Mouse (Mus musculus): ENCODE data around the gene Dgki. TPM values are rescaled to one million over a fixed set of nuclear protein-coding genes. Genes with fewer than 3 reads are reported as not detected.

Dgki gene
- polyA plus RNA-seq, 1 experiment from 2014 or later, result 9.2 TPM

- Histone ChIP-seq H3K4me3 (replicated peaks; ENCODE audit: low read depth, low read length) (no peak overlapping the region), H3K4me2 (ENCODE audit: low read length) (no peak overlapping the region), H3K9ac (replicated peaks; ENCODE audit: low read length) (no peak overlapping the region), H3K27me3 (ENCODE audit: control insufficient read depth, insufficient read depth, low read length) (no peaks in the 10 kb centered on the region), H3K27ac (replicated peaks; ENCODE audit: low read depth, low read length) (no peak overlapping the region), H3K36me3 (ENCODE audit: control insufficient read depth, insufficient read depth, low read length) (no peaks in the 10 kb centered on the region), H3K9me3 (ENCODE audit: control insufficient read depth, low read length) (no peaks in the 10 kb centered on the region), H3K4me1 (ENCODE audit: control insufficient read depth, insufficient read depth, low read length) (peaks cover 12% of the 10 kb centered on the region; the same call in 1 of the 2 replicates)
- ATAC-seq (ENCODE audit: low FRiP score, low TSS enrichment) (no peak), DNase-seq (no peak)
- 71% methylated on average over 2 of the region's 2 CpGs for WGBS
Observed at GRCm38 (mm10) chr6:36929781-36930180, 370.2 kb downstream of the Dgki start.

GRCm38 (mm10) chr6:36926455-36926854 lies 373.5 kb downstream of the Dgki start:
- H3K4me1 ChIP-seq (ENCODE audit: control insufficient read depth, insufficient read depth, low read length), result peaks cover 5% of the 10 kb centered on the region; the same call in 1 of the 2 replicates
- no peak for ATAC-seq (ENCODE audit: low FRiP score, low TSS enrichment)
- no peak overlapping the region for H3K27ac ChIP-seq (replicated peaks; ENCODE audit: low read depth, low read length)
- H3K27me3 ChIP-seq (ENCODE audit: control insufficient read depth, insufficient read depth, low read length), result no peaks in the 10 kb centered on the region
- no peak overlapping the region for H3K9ac ChIP-seq (replicated peaks; ENCODE audit: low read length)
- H3K9me3 ChIP-seq (ENCODE audit: control insufficient read depth, low read length), result no peaks in the 10 kb centered on the region
- H3K4me3 ChIP-seq (replicated peaks; ENCODE audit: low read depth, low read length), result no peak overlapping the region
- DNase-seq, result no peak
- WGBS, result 82% methylated on average over 4 of the region's 4 CpGs
- H3K4me2 ChIP-seq (ENCODE audit: low read length), result no peak overlapping the region
- H3K36me3 ChIP-seq (ENCODE audit: control insufficient read depth, insufficient read depth, low read length), result no peaks in the 10 kb centered on the region

- H3K9me3 ChIP-seq (ENCODE audit: control insufficient read depth, low read length), result peaks cover 7% of the 10 kb centered on the region
- no peaks in the 10 kb centered on the region for H3K27me3 ChIP-seq (ENCODE audit: control insufficient read depth, insufficient read depth, low read length)
- ATAC-seq (ENCODE audit: low FRiP score, low TSS enrichment) (no peak), DNase-seq (no peak)
- no peak overlapping the region for H3K9ac ChIP-seq (replicated peaks; ENCODE audit: low read length)
- H3K4me2 ChIP-seq (ENCODE audit: low read length), result no peak overlapping the region
- H3K4me3 ChIP-seq (replicated peaks; ENCODE audit: low read depth, low read length), result no peak overlapping the region
- H3K4me1 ChIP-seq (ENCODE audit: control insufficient read depth, insufficient read depth, low read length), result no peaks in the 10 kb centered on the region
- 91% methylated on average over 4 of the region's 4 CpGs for WGBS
- no peak overlapping the region for H3K27ac ChIP-seq (replicated peaks; ENCODE audit: low read depth, low read length)
- H3K36me3 ChIP-seq (ENCODE audit: control insufficient read depth, insufficient read depth, low read length), result no peaks in the 10 kb centered on the region
Observed at GRCm38 (mm10) chr6:36922006-36922405, 378.0 kb downstream of the Dgki start.

GRCm38 (mm10) chr6:36911586-36911985 lies 388.4 kb downstream of the Dgki start:
- Histone ChIP-seq H3K4me1 (ENCODE audit: control insufficient read depth, insufficient read depth, low read length) (no peaks in the 10 kb centered on the region), H3K9ac (replicated peaks; ENCODE audit: low read length) (no peak overlapping the region), H3K27me3 (ENCODE audit: control insufficient read depth, insufficient read depth, low read length) (no peaks in the 10 kb centered on the region), H3K9me3 (ENCODE audit: control insufficient read depth, low read length) (no peaks in the 10 kb centered on the region), H3K36me3 (ENCODE audit: control insufficient read depth, insufficient read depth, low read length) (no peaks in the 10 kb centered on the region), H3K4me2 (ENCODE audit: low read length) (no peak overlapping the region), H3K27ac (replicated peaks; ENCODE audit: low read depth, low read length) (no peak overlapping the region), H3K4me3 (replicated peaks; ENCODE audit: low read depth, low read length) (no peak overlapping the region)
- WGBS, result 48% methylated on average over 6 of the region's 6 CpGs
- ATAC-seq (ENCODE audit: low FRiP score, low TSS enrichment) (no peak), DNase-seq (peak; percentile 55)

GRCm38 (mm10) chr6:36907191-36907590 lies 392.8 kb downstream of the Dgki start:
- 79% methylated on average over 3 of the region's 3 CpGs for WGBS
- ATAC-seq (ENCODE audit: low FRiP score, low TSS enrichment), result no peak
- H3K27ac ChIP-seq (replicated peaks; ENCODE audit: low read depth, low read length), result no peak overlapping the region

GRCm38 (mm10) chr6:36905965-36906364 lies 394.0 kb downstream of the Dgki start:
- H3K4me3 ChIP-seq (replicated peaks; ENCODE audit: low read depth, low read length), result no peak overlapping the region
- H3K27me3 ChIP-seq (ENCODE audit: control insufficient read depth, insufficient read depth, low read length), result no peaks in the 10 kb centered on the region
- ATAC-seq (ENCODE audit: low FRiP score, low TSS enrichment) (no peak), DNase-seq (no peak)
- whole genome bisulfite sequencing, result 93% methylated on average over 3 of the region's 3 CpGs
- no peak overlapping the region for H3K4me2 ChIP-seq (ENCODE audit: low read length)
- no peaks in the 10 kb centered on the region for H3K36me3 ChIP-seq (ENCODE audit: control insufficient read depth, insufficient read depth, low read length)
- H3K27ac ChIP-seq (replicated peaks; ENCODE audit: low read depth, low read length), result no peak overlapping the region
- no peak overlapping the region for H3K9ac ChIP-seq (replicated peaks; ENCODE audit: low read length)
- H3K4me1 ChIP-seq (ENCODE audit: control insufficient read depth, insufficient read depth, low read length), result peaks cover 8% of the 10 kb centered on the region
- H3K9me3 ChIP-seq (ENCODE audit: control insufficient read depth, low read length), result no peaks in the 10 kb centered on the region

More at GRCm38 (mm10) chr6:36907191-36907590, 392.8 kb downstream of the Dgki start:
- Histone ChIP-seq H3K4me2 (ENCODE audit: low read length) (no peak overlapping the region), H3K4me3 (replicated peaks; ENCODE audit: low read depth, low read length) (no peak overlapping the region), H3K9me3 (ENCODE audit: control insufficient read depth, low read length) (no peaks in the 10 kb centered on the region), H3K4me1 (ENCODE audit: control insufficient read depth, insufficient read depth, low read length) (peaks cover 8% of the 10 kb centered on the region), H3K36me3 (ENCODE audit: control insufficient read depth, insufficient read depth, low read length) (no peaks in the 10 kb centered on the region), H3K27me3 (ENCODE audit: control insufficient read depth, insufficient read depth, low read length) (no peaks in the 10 kb centered on the region), H3K9ac (replicated peaks; ENCODE audit: low read length) (no peak overlapping the region)
- no peak for DNase-seq

- WGBS, result 75% methylated on average over 5 of the region's 5 CpGs
- H3K4me1 ChIP-seq (ENCODE audit: control insufficient read depth, insufficient read depth, low read length), result peaks cover 8% of the 10 kb centered on the region
- no peak overlapping the region for H3K4me2 ChIP-seq (ENCODE audit: low read length)
- no peak overlapping the region for H3K27ac ChIP-seq (replicated peaks; ENCODE audit: low read depth, low read length)
- ATAC-seq (ENCODE audit: low FRiP score, low TSS enrichment) (no peak), DNase-seq (peak; percentile 18)
- no peaks in the 10 kb centered on the region for H3K36me3 ChIP-seq (ENCODE audit: control insufficient read depth, insufficient read depth, low read length)
- H3K9me3 ChIP-seq (ENCODE audit: control insufficient read depth, low read length), result no peaks in the 10 kb centered on the region
- no peak overlapping the region for H3K4me3 ChIP-seq (replicated peaks; ENCODE audit: low read depth, low read length)
- no peaks in the 10 kb centered on the region for H3K27me3 ChIP-seq (ENCODE audit: control insufficient read depth, insufficient read depth, low read length)
- H3K9ac ChIP-seq (replicated peaks; ENCODE audit: low read length), result no peak overlapping the region
Observed at GRCm38 (mm10) chr6:36904911-36905310, 395.1 kb downstream of the Dgki start.

- Histone ChIP-seq H3K36me3 (ENCODE audit: control insufficient read depth, insufficient read depth, low read length) (no peaks in the 10 kb centered on the region), H3K27ac (replicated peaks; ENCODE audit: low read depth, low read length) (peak overlapping the region; percentile 60; the same call in 1 of the 2 replicates), H3K4me2 (ENCODE audit: low read length) (no peak overlapping the region), H3K4me1 (ENCODE audit: control insufficient read depth, insufficient read depth, low read length) (peaks cover 8% of the 10 kb centered on the region), H3K9me3 (ENCODE audit: control insufficient read depth, low read length) (no peaks in the 10 kb centered on the region), H3K4me3 (replicated peaks; ENCODE audit: low read depth, low read length) (no peak overlapping the region), H3K9ac (replicated peaks; ENCODE audit: low read length) (no peak overlapping the region), H3K27me3 (ENCODE audit: control insufficient read depth, insufficient read depth, low read length) (no peaks in the 10 kb centered on the region)
- 12% methylated on average over 5 of the region's 5 CpGs for WGBS
- DNase-seq (peak; percentile 86), ATAC-seq (ENCODE audit: low FRiP score, low TSS enrichment) (peak; percentile 55; the same call in 1 of the 2 replicates)
Observed at GRCm38 (mm10) chr6:36903821-36904220, 396.2 kb downstream of the Dgki start.

- Histone ChIP-seq H3K27ac (replicated peaks; ENCODE audit: low read depth, low read length) (peak overlapping the region; percentile 60; the same call in 1 of the 2 replicates), H3K36me3 (ENCODE audit: control insufficient read depth, insufficient read depth, low read length) (no peaks in the 10 kb centered on the region), H3K9ac (replicated peaks; ENCODE audit: low read length) (no peak overlapping the region), H3K27me3 (ENCODE audit: control insufficient read depth, insufficient read depth, low read length) (no peaks in the 10 kb centered on the region), H3K4me2 (ENCODE audit: low read length) (no peak overlapping the region), H3K4me3 (replicated peaks; ENCODE audit: low read depth, low read length) (no peak overlapping the region), H3K9me3 (ENCODE audit: control insufficient read depth, low read length) (no peaks in the 10 kb centered on the region), H3K4me1 (ENCODE audit: control insufficient read depth, insufficient read depth, low read length) (peaks cover 8% of the 10 kb centered on the region)
- 6% methylated on average over 8 of the region's 8 CpGs for WGBS
- DNase-seq (peak; percentile 37), ATAC-seq (ENCODE audit: low FRiP score, low TSS enrichment) (peak; percentile 50; the same call in 1 of the 2 replicates)
Observed at GRCm38 (mm10) chr6:36903159-36903794, 396.7 kb downstream of the Dgki start.
